Mouse (Mus musculus): ENCODE results near the gene Nacc1.

The Nacc1 gene

DNA sequence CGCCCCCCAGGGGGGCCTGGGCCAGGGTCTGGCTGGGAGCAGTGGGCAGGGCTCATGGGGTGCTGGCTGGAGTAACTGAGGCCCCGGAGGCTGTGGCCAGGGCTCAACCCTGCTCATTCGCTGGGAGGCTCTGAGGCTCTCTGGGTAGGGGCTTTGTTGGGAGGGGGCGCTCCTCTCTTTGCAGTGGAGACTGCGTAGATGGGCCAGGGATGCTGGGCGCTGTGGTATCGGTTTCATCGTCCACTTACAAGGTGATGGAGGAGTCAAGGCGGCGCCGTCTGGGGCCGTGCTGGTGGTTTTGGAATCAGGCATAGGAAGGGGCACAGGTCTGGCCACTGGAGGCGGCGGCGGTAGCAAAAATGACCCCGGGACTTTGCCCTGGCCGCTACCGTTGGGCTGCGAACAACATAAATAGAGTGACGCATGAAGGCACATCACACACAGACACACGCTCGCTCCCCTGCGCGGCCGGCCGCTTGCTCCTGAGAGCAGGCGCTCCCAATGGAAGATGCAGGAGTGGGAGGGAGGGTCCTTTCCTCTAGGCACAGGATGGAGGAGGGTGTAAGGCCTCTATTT lies 28.3 kb upstream of the Nacc1 start:
- in situ Hi-C loops (cut with MboI; ENCODE audit: unreplicated experiment in 2 of 2), result loop anchor here (5.0 to 10.0 kb wide), 4 partner anchors 81 to 189 kb away; partner anchors contain the start of genes Dnase2a (in 1 of the 2) and Klf1 (in 1 of the 2)

GRCm38 (mm10) chr8:84714161-84714560 lies 26.5 kb upstream of the Nacc1 start:
- in situ Hi-C loops (cut with MboI; ENCODE audit: unreplicated experiment in 2 of 2), result loop anchor here in 1 of 2 experiments (5.0 to 10.0 kb wide), 3 partner anchors 98 to 191 kb away; partner anchors contain the start of genes Dnase2a and Klf1

GRCm38 (mm10) chr8:84713381-84713780 lies 25.7 kb upstream of the Nacc1 start:
- in situ Hi-C loops (cut with MboI; ENCODE audit: unreplicated experiment in 2 of 2), result loop anchor here in 1 of 2 experiments (5.0 to 10.0 kb wide), 3 partner anchors 99 to 191 kb away; partner anchors contain the start of genes Dnase2a and Klf1

DNA sequence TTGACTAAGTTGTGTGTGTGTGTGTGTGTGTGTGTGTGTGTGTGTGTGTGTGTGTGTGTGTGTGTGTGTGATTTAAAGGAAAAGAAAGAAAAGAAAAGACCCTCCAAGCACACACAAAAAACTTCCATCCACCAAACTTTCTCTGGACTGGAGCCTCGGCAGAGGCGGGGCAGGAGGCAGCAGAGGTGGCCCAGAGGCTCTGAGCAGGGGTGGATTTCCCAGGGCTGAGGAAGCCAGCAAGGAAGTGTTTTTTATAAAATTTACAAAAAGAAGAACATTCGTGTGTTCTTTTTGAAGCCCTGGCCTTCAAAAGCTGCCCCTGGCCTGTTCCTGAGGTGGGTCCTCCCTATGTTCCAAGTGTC lies 25.1 kb upstream of the Nacc1 start:
- in situ Hi-C loops (cut with MboI; ENCODE audit: unreplicated experiment in 2 of 2), result loop anchor here in 1 of 2 experiments (5.0 to 10.0 kb wide), 3 partner anchors 100 to 192 kb away; partner anchors contain the start of genes Dnase2a and Klf1

DNA sequence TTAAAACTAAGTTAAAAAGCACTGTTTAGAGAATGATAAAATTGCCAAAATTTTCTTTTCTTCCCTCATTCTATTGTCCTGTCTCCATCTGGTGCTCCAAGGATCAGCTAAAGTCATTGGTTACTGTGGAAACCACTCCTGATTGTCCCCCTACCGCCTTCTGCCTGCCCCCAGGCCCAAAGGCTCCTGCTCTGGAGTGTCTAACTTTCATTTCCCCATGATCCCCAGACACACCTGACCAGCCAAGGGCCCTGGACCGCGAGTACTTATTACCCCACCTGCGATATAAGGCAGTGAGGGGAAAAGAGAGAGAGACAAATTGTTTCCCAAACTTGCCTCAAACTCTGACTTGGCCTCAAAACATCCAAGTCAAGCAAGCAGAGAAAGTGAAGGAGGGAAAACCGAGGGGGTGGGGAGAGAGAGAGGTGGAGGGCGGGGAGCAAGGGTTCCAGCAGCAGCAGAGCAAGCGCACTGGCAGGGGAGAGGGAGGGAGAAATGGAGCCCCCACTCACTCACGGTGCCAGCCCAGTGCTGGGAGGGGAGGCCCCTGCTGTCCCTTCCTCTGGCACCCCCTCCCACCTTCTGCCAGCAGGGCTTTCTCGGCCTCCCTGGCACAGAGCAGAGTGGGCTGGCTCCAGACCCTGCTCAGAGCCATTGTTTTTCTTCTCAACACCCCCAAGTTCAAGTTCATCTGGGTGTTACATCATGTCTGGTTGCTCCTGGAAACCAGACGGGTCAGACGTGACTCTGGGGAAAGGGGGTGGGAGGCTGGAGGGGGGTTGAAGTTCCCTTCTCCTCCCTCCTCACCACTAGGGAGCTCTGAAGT lies 24.5 kb upstream of the Nacc1 start:
- in situ Hi-C loops (cut with MboI; ENCODE audit: unreplicated experiment in 2 of 2), result loop anchor here in 1 of 2 experiments (5.0 to 10.0 kb wide), 3 partner anchors 100 to 193 kb away; partner anchors contain the start of genes Dnase2a and Klf1

- in situ Hi-C loops (cut with MboI; ENCODE audit: unreplicated experiment in 2 of 2), result loop anchor here in 1 of 2 experiments (5.0 to 10.0 kb wide), 3 partner anchors 101 to 193 kb away; partner anchors contain the start of genes Dnase2a and Klf1
Measured at GRCm38 (mm10) chr8:84711312-84711711, 23.6 kb upstream of the Nacc1 start.

GRCm38 (mm10) chr8:84709931-84710330 lies 22.3 kb upstream of the Nacc1 start:
- in situ Hi-C loops (cut with MboI; ENCODE audit: unreplicated experiment in 2 of 2), result loop anchor here in 1 of 2 experiments (5.0 to 10.0 kb wide), 4 partner anchors 102 to 505 kb away; partner anchors contain the start of genes Dnase2a and Klf1

DNA sequence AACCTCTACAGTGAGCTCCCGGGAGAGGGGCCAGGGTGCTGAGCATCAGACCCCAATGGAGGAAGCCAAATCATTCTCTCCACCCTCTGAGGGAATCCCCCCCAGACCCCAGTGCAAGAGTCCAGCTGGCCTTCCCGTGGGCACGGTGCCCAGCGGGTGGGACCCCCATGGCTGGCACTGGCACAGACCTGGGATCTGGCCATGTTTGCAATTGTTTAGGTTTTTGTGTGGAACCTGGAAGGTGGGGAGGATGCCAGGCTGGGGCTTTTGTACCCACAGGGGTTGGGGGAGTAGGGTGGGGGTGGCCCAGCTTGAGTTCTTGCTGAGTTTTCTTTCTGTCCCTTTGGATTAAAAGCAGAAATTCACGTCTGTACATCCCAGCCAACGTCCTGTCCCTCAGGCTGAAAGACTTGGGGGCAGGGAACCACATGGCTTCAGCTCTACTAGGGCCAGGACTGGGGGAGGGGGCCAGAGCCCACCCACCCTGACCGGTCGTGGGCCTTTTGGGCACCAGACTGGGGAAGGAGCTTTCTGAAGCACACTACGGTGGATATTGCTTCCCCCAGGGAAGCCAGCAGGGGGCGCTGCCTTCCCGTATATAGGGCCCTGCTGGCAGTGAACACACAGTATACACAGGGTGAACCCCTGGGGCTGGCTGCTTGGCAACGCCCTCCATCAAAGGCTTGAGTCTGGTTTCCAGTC lies 21.3 kb upstream of the Nacc1 start:
- in situ Hi-C loops (cut with MboI; ENCODE audit: unreplicated experiment in 2 of 2), result loop anchor here in 1 of 2 experiments (10.0 kb wide), 1 partner anchor 504 kb away; no protein-coding TSS in a partner anchor

DNA sequence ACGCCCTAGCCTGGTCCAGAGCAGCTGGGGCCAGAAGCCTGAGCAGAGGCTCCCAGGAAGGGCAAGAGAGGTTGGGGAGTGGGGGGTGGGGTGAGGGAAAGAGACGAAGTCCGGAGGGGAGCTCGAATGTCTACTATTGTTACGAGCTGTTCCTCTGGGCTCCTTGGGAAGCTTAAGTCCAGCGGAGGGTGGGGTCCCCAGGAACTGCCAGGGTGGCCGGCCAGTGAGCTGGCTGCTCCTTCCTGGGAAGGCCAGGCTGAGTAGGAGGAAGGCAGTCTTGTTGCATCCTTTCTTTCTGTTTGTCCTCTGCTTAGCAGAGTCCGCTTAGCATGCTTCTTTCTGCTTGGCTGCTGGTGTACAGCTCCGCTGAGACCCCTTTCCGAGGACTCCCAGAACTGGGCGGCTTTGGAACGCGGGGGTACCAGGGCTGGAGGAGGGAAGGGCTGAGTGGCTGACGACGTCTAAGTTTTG lies 20.4 kb upstream of the Nacc1 start:
- in situ Hi-C loops (cut with MboI; ENCODE audit: unreplicated experiment in 2 of 2), result loop anchor here in 1 of 2 experiments (10.0 kb wide), 1 partner anchor 503 kb away; no protein-coding TSS in a partner anchor

DNA sequence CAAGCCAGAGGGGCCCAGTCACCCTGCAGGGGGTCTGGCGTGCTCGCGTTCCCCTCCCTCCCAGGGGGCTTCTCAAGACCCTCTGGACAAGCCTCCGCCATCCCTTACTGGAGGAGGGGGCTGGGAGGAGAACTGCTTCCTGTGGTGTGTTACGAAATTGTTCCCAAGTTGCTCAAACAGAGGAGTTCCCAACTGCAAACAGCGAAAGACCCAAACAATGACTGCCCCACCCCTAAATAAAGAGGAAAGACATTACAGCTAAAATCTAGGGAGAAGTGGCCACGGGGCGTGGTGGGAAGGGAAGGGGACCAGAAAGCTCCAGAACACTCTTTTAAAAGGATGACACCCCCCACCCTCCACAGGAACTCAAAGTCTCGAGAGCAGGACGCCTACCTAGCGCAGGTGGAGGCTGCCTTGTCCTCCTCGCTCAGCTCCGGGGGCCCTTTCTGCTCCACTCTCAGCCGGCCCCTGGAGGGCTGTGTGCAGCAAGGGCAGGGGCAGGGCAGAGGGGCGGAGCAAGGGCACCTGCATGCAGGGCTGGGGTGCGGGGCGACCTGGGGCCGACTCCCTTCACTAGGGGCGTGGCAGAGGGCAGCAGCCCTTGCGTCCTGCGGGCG lies 19.7 kb upstream of the Nacc1 start:
- in situ Hi-C loops (cut with MboI; ENCODE audit: unreplicated experiment in 2 of 2), result loop anchor here in 1 of 2 experiments (10.0 kb wide), 1 partner anchor 503 kb away; no protein-coding TSS in a partner anchor

- in situ Hi-C loops (cut with MboI; ENCODE audit: unreplicated experiment in 2 of 2), result loop anchor here in 1 of 2 experiments (10.0 kb wide), 1 partner anchor 502 kb away; no protein-coding TSS in a partner anchor
Measured at GRCm38 (mm10) chr8:84706610-84707266, 19.1 kb upstream of the Nacc1 start.

GRCm38 (mm10) chr8:84705960-84706359 lies 18.3 kb upstream of the Nacc1 start:
- in situ Hi-C loops (cut with MboI; ENCODE audit: unreplicated experiment in 2 of 2), result loop anchor here in 1 of 2 experiments (10.0 kb wide), 1 partner anchor 501 kb away; no protein-coding TSS in a partner anchor

GRCm38 (mm10) chr8:84704867-84705831 lies 17.5 kb upstream of the Nacc1 start:
- in situ Hi-C loops (cut with MboI; ENCODE audit: unreplicated experiment in 2 of 2), result loop anchor here in 1 of 2 experiments (5.0 to 10.0 kb wide), 3 partner anchors 43 to 500 kb away; partner anchors contain the start of genes Ier2 and Junb

DNA sequence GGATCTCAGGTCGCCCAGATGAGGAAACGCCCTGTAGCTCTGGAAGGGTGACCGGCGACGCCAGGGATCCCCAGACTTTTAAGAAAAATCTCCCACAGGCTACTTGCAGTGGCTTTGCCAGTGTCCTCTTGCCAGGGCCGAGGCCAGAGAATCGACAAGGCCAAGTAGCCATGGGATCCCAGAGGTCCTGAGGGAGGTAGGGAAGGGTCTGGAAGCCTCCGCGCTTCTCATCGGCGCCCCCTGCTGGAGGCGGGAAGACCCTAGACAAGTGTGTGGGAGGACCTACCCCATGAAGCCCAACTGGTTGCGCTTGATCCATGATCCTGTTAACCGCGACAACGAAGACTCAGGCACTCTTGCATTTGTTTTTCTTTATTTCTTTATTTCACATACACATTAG lies 16.7 kb upstream of the Nacc1 start:
- in situ Hi-C loops (cut with MboI; ENCODE audit: unreplicated experiment in 2 of 2), result loop anchor here in 1 of 2 experiments (5.0 to 10.0 kb wide), 3 partner anchors 42 to 500 kb away; partner anchors contain the start of genes Ier2 and Junb

DNA sequence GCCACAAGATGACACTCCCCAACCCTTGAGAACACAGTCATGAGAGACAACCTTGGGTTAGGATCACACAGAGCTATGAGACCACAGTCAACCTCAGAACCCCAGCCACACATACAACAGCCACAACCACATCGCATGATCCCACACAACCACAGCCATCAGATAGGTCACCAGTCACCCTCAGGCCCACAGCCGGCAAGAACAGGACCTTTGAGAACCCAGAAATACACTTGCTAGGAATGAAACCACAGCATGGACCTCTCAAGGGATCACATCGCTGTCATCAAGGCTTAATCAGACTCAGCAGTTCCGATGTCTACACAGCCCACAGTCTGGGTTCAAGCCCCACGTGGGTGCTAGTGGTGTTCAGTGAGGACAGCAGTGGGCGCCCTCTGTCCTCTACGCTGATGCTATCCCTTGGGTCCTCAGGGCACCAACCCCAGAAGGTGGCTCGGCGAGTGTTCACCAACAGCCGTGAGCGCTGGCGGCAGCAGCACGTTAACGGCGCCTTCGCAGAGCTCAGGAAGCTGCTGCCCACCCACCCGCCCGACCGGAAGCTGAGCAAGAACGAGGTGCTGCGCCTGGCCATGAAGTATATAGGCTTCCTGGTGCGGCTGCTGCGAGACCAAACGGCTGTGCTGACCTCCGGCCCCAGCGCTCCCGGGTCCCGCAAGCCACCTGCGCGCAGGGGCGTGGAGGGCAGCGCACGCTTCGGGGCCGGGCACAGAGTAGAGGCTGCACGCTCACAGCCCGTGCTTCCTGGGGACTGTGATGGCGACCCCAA lies 16.0 kb upstream of the Nacc1 start:
- in situ Hi-C loops (cut with MboI; ENCODE audit: unreplicated experiment in 2 of 2), result loop anchor here in 1 of 2 experiments (5.0 to 10.0 kb wide), 3 partner anchors 41 to 499 kb away; partner anchors contain the start of genes Ier2 and Junb

- in situ Hi-C loops (cut with MboI; ENCODE audit: unreplicated experiment in 2 of 2), result loop anchor here in 1 of 2 experiments (5.0 to 10.0 kb wide), 3 partner anchors 41 to 498 kb away; partner anchors contain the start of genes Ier2 and Junb
Measured at GRCm38 (mm10) chr8:84702963-84703465, 15.4 kb upstream of the Nacc1 start.

Data from v-Abl transformed pro-B cells (cell line).